Mouse (Mus musculus): ENCODE results near the gene Pdxdc1. TPM values are rescaled to one million over a fixed set of nuclear protein-coding genes. Genes with fewer than 3 reads are reported as not detected.

The Pdxdc1 gene
- total and polyA plus RNA-seq, 3 experiments = 36.0 to 64.2 TPM; not detected in 1

GRCm38 (mm10) chr16:13785932-13786331 lies 117.0 kb downstream of the Pdxdc1 start:
- no peak for DNase-seq (ENCODE audit: low read depth, low spot score)
- peaks cover 11 to 18% of the 10 kb centered on the region in 2 experiments for H3K36me3 ChIP-seq (ENCODE audit: control insufficient read depth in 1 of 2, insufficient read depth in 2 of 2, low read length in 2 of 2)
- H3K9me3 ChIP-seq (replicated peaks; ENCODE audit: insufficient read depth, low read length) = no peaks in the 10 kb centered on the region
- H3K79me2 ChIP-seq (ENCODE audit: control insufficient read depth, insufficient read depth, low read length, poor library complexity) = peaks cover 16% of the 10 kb centered on the region
- peaks cover 0 to 10% of the 10 kb centered on the region in 2 experiments; a peak in 2 of 4 replicates for H3K4me1 ChIP-seq (ENCODE audit: control insufficient read depth in 1 of 2, insufficient read depth in 2 of 2, low read length in 2 of 2)
- TF ChIP-seq KAT2A (conservative IDR thresholded peaks at IDR 0.05; ENCODE audit: low read depth, low read length) (no peak), MAZ (IDR thresholded peaks at IDR 0.05; ENCODE audit: low read depth, low read length) (no peak), RCOR1 (IDR thresholded peaks at IDR 0.05; ENCODE audit: low read depth, low read length) (no peak)
- no peak overlapping the region for H3K27ac ChIP-seq (ENCODE audit: control insufficient read depth, low read depth, low read length)
- H3K9ac ChIP-seq (ENCODE audit: control insufficient read depth, low read depth, low read length, poor library complexity, severe bottlenecking) = no peak overlapping the region
- no peak overlapping the region for H3K4me3 ChIP-seq (ENCODE audit: control insufficient read depth in 1 of 2, insufficient read depth in 1 of 2, low read depth in 2 of 2, low read length in 2 of 2)
- no peaks in the 10 kb centered on the region for H3K27me3 ChIP-seq (ENCODE audit: control insufficient read depth in 1 of 2, insufficient read depth in 2 of 2, low read length in 2 of 2)

Other genes with a start within 250 kb of the Pdxdc1 start
- 25.2 and 26.7 TPM in 2 replicates for gene Parn, start 235.0 kb downstream of the Pdxdc1 start, total RNA-seq (2012; rRNA removed)
- 100 to 1,000 TPM in 1 of 2 experiments, 10 to 100 TPM in 1; 38.2 to 160 TPM for gene Parn, start 235.0 kb downstream of the Pdxdc1 start, polyA plus RNA-seq (2012; ENCODE audit: insufficient read depth in 1 of 2, insufficient read length in 2 of 2, low read depth in 1 of 2, low replicate concordance in 2 of 2, missing spikeins in 1 of 2)
- gene Bfar, start 231.3 kb downstream of the Pdxdc1 start, total RNA-seq (2012; rRNA removed) = 17.2 and 20.6 TPM in 2 replicates
- 10 to 100 TPM in 1 of 2 experiments, not detected in 1; 21.8 TPM for gene Bfar, start 231.3 kb downstream of the Pdxdc1 start, polyA plus RNA-seq (2012; ENCODE audit: insufficient read depth in 1 of 2, insufficient read length in 2 of 2, low read depth in 1 of 2, low replicate concordance in 2 of 2, missing spikeins in 1 of 2)
- gene 3110001I22Rik, start 231.2 kb downstream of the Pdxdc1 start, total RNA-seq (2012; rRNA removed) = 9.1 and 10.8 TPM in 2 replicates
- gene 3110001I22Rik, start 231.2 kb downstream of the Pdxdc1 start, polyA plus RNA-seq (2012; ENCODE audit: insufficient read depth in 1 of 2, insufficient read length in 2 of 2, low read depth in 1 of 2, low replicate concordance in 2 of 2, missing spikeins in 1 of 2) = 1 to 10 TPM in 1 of 2 experiments, not detected in 1; 8.8 TPM
- not detected in 2 replicates for gene Pla2g10, start 172.1 kb downstream of the Pdxdc1 start, total RNA-seq (2012; rRNA removed)
- not detected for gene Pla2g10, start 172.1 kb downstream of the Pdxdc1 start, polyA plus RNA-seq (2012; ENCODE audit: insufficient read depth in 1 of 2, insufficient read length in 2 of 2, low read depth in 1 of 2, low replicate concordance in 2 of 2, missing spikeins in 1 of 2)
- gene Rrn3, start 122.4 kb downstream of the Pdxdc1 start, total RNA-seq (2012; rRNA removed) = 78.6 and 92.8 TPM in 2 replicates
- 10 to 100 TPM in 1 of 2 experiments, not detected in 1; 60.0 TPM for gene Rrn3, start 122.4 kb downstream of the Pdxdc1 start, polyA plus RNA-seq (2012; ENCODE audit: insufficient read depth in 1 of 2, insufficient read length in 2 of 2, low read depth in 1 of 2, low replicate concordance in 2 of 2, missing spikeins in 1 of 2)
- 38.3 and 40.4 TPM in 2 replicates for gene Ntan1, start 84.3 kb downstream of the Pdxdc1 start, total RNA-seq (2012; rRNA removed)
- gene Ntan1, start 84.3 kb downstream of the Pdxdc1 start, polyA plus RNA-seq (2012; ENCODE audit: insufficient read depth in 1 of 2, insufficient read length in 2 of 2, low read depth in 1 of 2, low replicate concordance in 2 of 2, missing spikeins in 1 of 2) = 10 to 100 TPM in 1 of 2 experiments, not detected in 1; 57.4 TPM
- gene Mpv17l, start within 50 bp of the Pdxdc1 start, total RNA-seq (2012; rRNA removed) = 0.77 and 1.2 TPM in 2 replicates
- gene Mpv17l, start within 50 bp of the Pdxdc1 start, polyA plus RNA-seq (2012; ENCODE audit: insufficient read depth in 1 of 2, insufficient read length in 2 of 2, low read depth in 1 of 2, low replicate concordance in 2 of 2, missing spikeins in 1 of 2) = 1 to 10 TPM in 1 of 2 experiments, not detected in 1; 2.3 TPM
- 0.04 TPM in 1 of 2 replicates, not detected in the other for gene 2900011O08Rik, start 83.5 kb upstream of the Pdxdc1 start, total RNA-seq (2012; rRNA removed)
- gene 2900011O08Rik, start 83.5 kb upstream of the Pdxdc1 start, polyA plus RNA-seq (2012; ENCODE audit: insufficient read depth in 1 of 2, insufficient read length in 2 of 2, low read depth in 1 of 2, low replicate concordance in 2 of 2, missing spikeins in 1 of 2) = not detected
- gene Ifitm7, start 83.8 kb upstream of the Pdxdc1 start, total RNA-seq (2012; rRNA removed) = not detected in 2 replicates
- gene Ifitm7, start 83.8 kb upstream of the Pdxdc1 start, polyA plus RNA-seq (2012; ENCODE audit: insufficient read depth in 1 of 2, insufficient read length in 2 of 2, low read depth in 1 of 2, low replicate concordance in 2 of 2, missing spikeins in 1 of 2) = not detected

Measured in MEL (cell line).